Mouse (Mus musculus) myocyte (in vitro differentiated cells): ENCODE results near the gene Wrnip1.

Experiments used
- E2F4 ChIP-seq: IDR thresholded peaks from one replicate; pipeline ENCODE4 v1.6.1; 2011; ENCODE audit warnings: mild to moderate bottlenecking, control low read depth, moderate library complexity; ENCODE audit not compliant: insufficient read depth
- MAX ChIP-seq: IDR thresholded peaks from one replicate; pipeline ENCODE4 v1.6.1; 2011; ENCODE audit warnings: low read depth, mild to moderate bottlenecking, control low read depth
- POLR2A ChIP-seq: IDR thresholded peaks from one replicate; pipeline ENCODE4 v1.6.1; 2011; ENCODE audit warnings: low read depth, mild to moderate bottlenecking, control low read depth, moderate library complexity; ENCODE audit not compliant: insufficient read length
- SRF ChIP-seq: IDR thresholded peaks from one replicate; pipeline ENCODE4 v1.6.1; 2011; ENCODE audit warnings: low read depth; ENCODE audit not compliant: control insufficient read depth, insufficient read length
- USF1 ChIP-seq: IDR thresholded peaks from one replicate; pipeline ENCODE4 v1.6.1; 2011; ENCODE audit warnings: low read depth, mild to moderate bottlenecking, control low read depth, moderate library complexity

DNA sequence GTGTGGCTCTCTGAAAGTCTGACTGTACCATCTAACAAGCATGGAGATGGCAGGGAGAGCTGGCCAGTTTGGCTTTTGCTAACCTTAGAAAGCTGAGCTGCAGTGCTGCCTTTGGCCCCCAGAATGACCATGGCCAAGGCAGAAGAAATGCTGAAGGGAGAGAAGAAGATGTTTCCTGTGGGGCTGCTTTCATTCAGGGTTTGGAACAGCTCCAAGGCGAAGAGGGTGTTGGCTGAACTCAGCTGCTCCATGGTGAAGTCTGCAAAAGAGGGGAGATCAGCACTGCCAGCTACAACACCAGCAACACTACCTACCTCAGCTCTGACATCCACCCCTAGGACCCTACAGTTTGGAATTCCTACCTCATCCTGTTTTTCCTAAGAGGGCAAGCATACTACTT lies 48.3 kb downstream of the Wrnip1 start:
- TF ChIP-seq MAX (no peak), SRF (no peak), USF1 (no peak), POLR2A (no peak), E2F4 (no peak)
